Mouse (Mus musculus) hindbrain, embryonic 16.5 days (tissue): Measurements from ENCODE around the gene Hacl1. TPM values are rescaled to one million over a fixed set of nuclear protein-coding genes. Genes with fewer than 3 reads are reported as not detected.

ENCODE experiments used
- ATAC-seq: fragments of 200-750 bp; cut with Nextera tagmentation; 2 replicates; pipeline ENCODE4 v1.8.0; 2017; ENCODE audit warnings: moderate TSS enrichment, moderate library complexity
- H3K27ac ChIP-seq: fragments of 300-500 bp; sonication (generic); 2 replicates; pipeline ENCODE4 v1.5.1; 2014; ENCODE audit warnings: low read depth, mild to moderate bottlenecking, control low read depth, low read length, moderate library complexity
- H3K27me3 ChIP-seq: fragments of 300-500 bp; sonication (generic); replicated peaks from 2 replicates; pipeline ENCODE4 v1.6.1; 2014; ENCODE audit warnings: low read length; ENCODE audit not compliant: control insufficient read depth, insufficient read depth
- H3K36me3 ChIP-seq: fragments of 300-500 bp; sonication (generic); 2 replicates; pipeline ENCODE4 v1.6.1; 2014; ENCODE audit warnings: mild to moderate bottlenecking, low read length, moderate library complexity, mixed read lengths; ENCODE audit not compliant: control insufficient read depth, insufficient read depth
- H3K4me1 ChIP-seq: fragments of 300-500 bp; sonication (generic); 2 replicates; pipeline ENCODE4 v1.6.1; 2014; ENCODE audit warnings: low read depth, low read length; ENCODE audit not compliant: control insufficient read depth, insufficient read depth
- H3K4me2 ChIP-seq: fragments of 300-500 bp; sonication (generic); 2 replicates; pipeline ENCODE4 v1.6.1; 2014; ENCODE audit warnings: mild to moderate bottlenecking, low read length, control low read depth, moderate library complexity
- H3K4me3 ChIP-seq: fragments of 300-500 bp; sonication (generic); 2 replicates; pipeline ENCODE4 v1.5.1; 2014; ENCODE audit warnings: mild to moderate bottlenecking, low read length, control low read depth, moderate library complexity
- H3K9ac ChIP-seq: fragments of 300-500 bp; sonication (generic); 2 replicates; pipeline ENCODE4 v1.6.1; 2014; ENCODE audit warnings: low read depth, mild to moderate bottlenecking, control low read depth, low read length, moderate library complexity
- H3K9me3 ChIP-seq: fragments of 300-500 bp; sonication (generic); 2 replicates; pipeline ENCODE4 v1.6.1; 2014; ENCODE audit warnings: mild to moderate bottlenecking, low read length, moderate library complexity; ENCODE audit not compliant: control insufficient read depth
- WGBS: fragments of 180-500 bp; shearing (Covaris S2); extraction: QIAGEN DNeasy Blood & Tissue Kit; methylation state at CpG from one replicate; pipeline ENCODE4 v1.1.7; 2014; 5-methylcytosine and 5-hydroxymethylcytosine counted together
- polyA plus RNA-seq: library from polyadenylated mRNA; unstranded; fragments of >200 nt; fragmentation: Nextera tagmentation; extraction: Ambion mirVana; gene quantifications from 2 replicates; pipeline ENCODE4 v1.2.1, GENCODE M21; 2015

The Hacl1 gene
- polyA plus RNA-seq, 1 experiment from 2014 or later = 11.5 TPM

DNA sequence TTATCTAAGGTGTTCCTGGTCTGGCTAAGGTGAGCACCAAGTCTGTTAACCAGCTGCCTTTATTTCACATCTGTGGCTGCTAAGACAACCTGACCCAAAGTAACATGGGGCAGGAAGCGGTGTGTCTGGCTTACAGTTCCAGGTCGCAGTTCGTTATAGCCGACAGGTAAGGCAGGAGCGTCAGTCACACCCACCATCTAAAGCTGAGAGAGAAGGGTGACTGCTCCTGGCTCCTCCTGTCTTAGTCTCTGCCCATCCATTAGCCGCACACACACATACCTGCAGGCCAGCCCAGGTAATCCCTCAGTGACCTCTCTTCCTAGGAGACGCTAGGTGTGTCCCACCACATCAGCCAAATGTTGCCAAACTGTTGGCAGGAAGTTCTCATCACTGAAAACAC is 15.3 kb upstream of the Hacl1 start:
- H3K36me3 ChIP-seq = no peaks in the 10 kb centered on the region
- WGBS = 86% methylated on average over 7 of the region's 7 CpGs
- peaks cover 29% of the 10 kb centered on the region for H3K4me1 ChIP-seq
- no peaks in the 10 kb centered on the region for H3K27me3 ChIP-seq
- H3K27ac ChIP-seq = no peak overlapping the region
- no peak overlapping the region for H3K4me3 ChIP-seq
- no peaks in the 10 kb centered on the region for H3K9me3 ChIP-seq
- H3K9ac ChIP-seq = no peak overlapping the region
- no peak for ATAC-seq
- H3K4me2 ChIP-seq = no peak overlapping the region

GRCm38 (mm10) chr14:31655406-31655805 is 14.3 kb upstream of the Hacl1 start:
- peaks cover 22% of the 10 kb centered on the region for H3K4me1 ChIP-seq
- H3K9me3 ChIP-seq = no peaks in the 10 kb centered on the region
- H3K27ac ChIP-seq = no peak overlapping the region
- 76% methylated on average over 14 of the region's 14 CpGs for WGBS
- ATAC-seq = no peak
- no peak overlapping the region for H3K4me3 ChIP-seq
- H3K9ac ChIP-seq = no peak overlapping the region
- H3K27me3 ChIP-seq = no peaks in the 10 kb centered on the region
- H3K36me3 ChIP-seq = no peaks in the 10 kb centered on the region
- H3K4me2 ChIP-seq = no peak overlapping the region

- Histone ChIP-seq H3K4me3 (no peak overlapping the region), H3K4me1 (peaks cover 18% of the 10 kb centered on the region), H3K27me3 (no peaks in the 10 kb centered on the region), H3K36me3 (no peaks in the 10 kb centered on the region), H3K9ac (no peak overlapping the region), H3K27ac (no peak overlapping the region), H3K9me3 (no peaks in the 10 kb centered on the region), H3K4me2 (no peak overlapping the region)
- ATAC-seq = no peak
- 77% methylated on average over 5 of the region's 5 CpGs for WGBS
These were observed 13.7 kb upstream of the Hacl1 start for GRCm38 (mm10) chr14:31654816-31655215.

DNA sequence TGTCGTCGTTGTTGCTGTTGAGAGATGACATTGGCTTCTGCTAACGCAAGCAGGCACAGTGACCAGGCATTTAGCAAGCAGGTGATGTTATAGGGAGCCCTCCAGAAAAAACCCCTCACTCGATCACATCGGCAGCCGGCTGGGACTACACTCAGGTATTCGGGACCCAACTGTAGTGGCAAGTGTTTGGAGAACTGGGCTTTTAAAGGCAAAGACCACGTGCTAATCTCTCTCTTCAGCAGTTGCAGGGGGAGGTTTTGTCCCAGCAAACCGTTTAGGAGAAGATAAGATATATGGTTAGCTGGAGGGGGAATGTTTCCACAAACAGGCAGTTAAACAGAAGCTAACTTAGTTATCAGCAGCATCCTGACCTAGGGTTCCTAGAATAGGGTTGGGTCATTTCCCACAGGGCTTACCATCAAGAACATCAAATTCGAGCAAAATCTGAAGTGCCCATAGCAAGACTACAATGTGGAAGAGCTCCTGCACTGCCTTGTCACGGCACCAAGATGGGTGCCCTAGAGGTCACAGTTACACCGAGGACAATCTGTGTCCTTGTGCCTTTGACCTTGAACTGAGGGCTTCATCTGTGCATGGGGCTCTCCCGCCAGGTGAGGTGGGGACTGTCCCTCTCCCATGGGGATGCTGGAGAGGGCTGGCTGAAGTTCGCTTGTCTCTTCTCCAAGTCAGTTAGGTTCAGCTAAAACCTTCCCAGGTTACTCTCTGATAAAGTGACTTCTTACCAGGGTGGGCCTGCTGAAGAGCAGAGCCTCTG is 12.2 kb upstream of the Hacl1 start:
- 84% methylated on average over 14 of the region's 14 CpGs for WGBS
- no peak for ATAC-seq
- H3K27me3 ChIP-seq = no peaks in the 10 kb centered on the region
- H3K9me3 ChIP-seq = no peaks in the 10 kb centered on the region
- no peaks in the 10 kb centered on the region for H3K36me3 ChIP-seq
- no peak overlapping the region for H3K27ac ChIP-seq
- peaks cover 7% of the 10 kb centered on the region; the same call in 1 of the 2 replicates for H3K4me1 ChIP-seq
- no peak overlapping the region for H3K4me2 ChIP-seq
- H3K4me3 ChIP-seq = no peak overlapping the region
- H3K9ac ChIP-seq = no peak overlapping the region

- peaks cover 4% of the 10 kb centered on the region; the same call in 1 of the 2 replicates for H3K4me1 ChIP-seq
- H3K4me2 ChIP-seq = no peak overlapping the region
- H3K27me3 ChIP-seq = no peaks in the 10 kb centered on the region
- no peak overlapping the region for H3K9ac ChIP-seq
- 74% methylated on average over 1 of the region's 1 CpGs for WGBS
- no peaks in the 10 kb centered on the region for H3K9me3 ChIP-seq
- no peak overlapping the region for H3K4me3 ChIP-seq
- no peak overlapping the region for H3K27ac ChIP-seq
- no peak for ATAC-seq
- H3K36me3 ChIP-seq = no peaks in the 10 kb centered on the region
These were observed 11.5 kb upstream of the Hacl1 start for GRCm38 (mm10) chr14:31652624-31653023.

DNA sequence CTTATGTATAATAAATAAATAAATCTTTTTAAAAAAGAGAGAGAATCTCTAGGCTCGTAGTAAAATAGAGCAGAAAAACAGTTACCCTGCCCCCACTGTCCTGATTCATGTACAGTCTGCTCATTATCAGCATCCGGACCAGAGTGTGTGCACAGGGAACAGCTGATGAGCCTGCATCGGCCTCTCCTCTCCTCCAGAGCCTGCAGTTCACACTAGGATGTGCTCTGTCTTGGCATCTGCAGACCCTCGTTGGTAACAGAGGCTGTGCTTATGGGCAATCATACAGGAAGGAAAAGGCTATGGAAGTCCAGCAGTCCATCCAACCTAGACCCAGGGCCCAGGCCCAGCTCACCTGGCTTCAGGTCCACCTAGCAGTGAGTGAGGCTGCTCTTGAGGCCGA is 11.0 kb upstream of the Hacl1 start:
- 78% methylated on average over 5 of the region's 5 CpGs for WGBS

GRCm38 (mm10) chr14:31651206-31651605 is 10.1 kb upstream of the Hacl1 start:
- WGBS = 89% methylated on average over 7 of the region's 7 CpGs
- H3K9ac ChIP-seq = no peak overlapping the region
- H3K4me2 ChIP-seq = no peak overlapping the region
- H3K27ac ChIP-seq = no peak overlapping the region
- no peak for ATAC-seq
- no peaks in the 10 kb centered on the region for H3K36me3 ChIP-seq
- H3K4me3 ChIP-seq = no peak overlapping the region
- no peaks in the 10 kb centered on the region for H3K27me3 ChIP-seq
- H3K4me1 ChIP-seq = no peaks in the 10 kb centered on the region
- H3K9me3 ChIP-seq = no peaks in the 10 kb centered on the region

More for the DNA sequence above, 11.0 kb upstream of the Hacl1 start:
- H3K9ac ChIP-seq = no peak overlapping the region
- no peaks in the 10 kb centered on the region for H3K36me3 ChIP-seq
- H3K4me1 ChIP-seq = no peaks in the 10 kb centered on the region; the same call in 1 of the 2 replicates
- H3K4me2 ChIP-seq = no peak overlapping the region
- H3K27ac ChIP-seq = no peak overlapping the region
- ATAC-seq = no peak
- no peaks in the 10 kb centered on the region for H3K9me3 ChIP-seq
- H3K27me3 ChIP-seq = no peaks in the 10 kb centered on the region
- no peak overlapping the region for H3K4me3 ChIP-seq

DNA sequence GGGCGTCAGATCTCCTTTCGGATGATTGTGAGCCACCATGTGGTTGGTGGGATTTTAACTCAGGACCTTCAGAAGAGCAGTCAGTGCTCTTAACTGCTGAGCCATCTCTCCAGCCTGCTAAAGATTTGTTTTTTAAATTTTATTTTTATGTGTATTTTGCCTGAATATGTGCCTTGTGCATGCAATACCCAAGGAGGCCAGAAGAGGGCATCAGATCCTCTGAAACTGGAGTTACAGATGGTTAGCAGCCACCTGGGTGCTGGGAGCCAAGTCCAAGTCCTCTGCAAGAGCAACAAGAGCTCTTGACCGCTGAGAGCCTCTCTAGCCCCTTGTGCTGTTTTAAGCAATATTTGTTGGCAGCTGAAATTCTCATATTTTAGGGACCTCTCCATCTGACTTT is 9.3 kb upstream of the Hacl1 start:
- WGBS = 94% methylated on average over 3 of the region's 3 CpGs
- H3K36me3 ChIP-seq = no peaks in the 10 kb centered on the region
- no peak overlapping the region for H3K27ac ChIP-seq
- H3K9me3 ChIP-seq = no peaks in the 10 kb centered on the region
- no peaks in the 10 kb centered on the region for H3K4me1 ChIP-seq
- no peak for ATAC-seq
- no peak overlapping the region for H3K4me3 ChIP-seq
- no peak overlapping the region for H3K4me2 ChIP-seq
- H3K27me3 ChIP-seq = no peaks in the 10 kb centered on the region
- no peak overlapping the region for H3K9ac ChIP-seq

- H3K36me3 ChIP-seq = no peaks in the 10 kb centered on the region
- no peak overlapping the region for H3K4me2 ChIP-seq
- H3K4me1 ChIP-seq = no peaks in the 10 kb centered on the region
- H3K27me3 ChIP-seq = no peaks in the 10 kb centered on the region
- no peak for ATAC-seq
- no peak overlapping the region for H3K9ac ChIP-seq
- H3K4me3 ChIP-seq = no peak overlapping the region
- no peaks in the 10 kb centered on the region for H3K9me3 ChIP-seq
- 92% methylated on average over 10 of the region's 10 CpGs for WGBS
- no peak overlapping the region for H3K27ac ChIP-seq
These were observed 6.9 kb upstream of the Hacl1 start for GRCm38 (mm10) chr14:31647991-31648390.
